Mouse (Mus musculus) kidney, adult 2 months (tissue): ENCODE data around the gene Il1f9. TPM values are rescaled to one million over a fixed set of nuclear protein-coding genes. Genes with fewer than 3 reads are reported as not detected.

Experiments used
- DNase-seq: peaks from one replicate; pipeline ENCODE4 v3.0.0; 2021
- H3K27ac ChIP-seq: fragments of 200-500 bp; 2 replicates; pipeline ENCODE4 v1.5.1; 2012; ENCODE audit warnings: low read depth, low read length, control low read depth, inconsistent platforms; ENCODE audit not compliant: insufficient read depth
- H3K27me3 ChIP-seq: fragments of 200-500 bp; replicated peaks from 2 replicates; pipeline ENCODE4 v1.6.1; 2012; ENCODE audit warnings: mild to moderate bottlenecking, moderate library complexity, low read length, inconsistent platforms; ENCODE audit not compliant: control insufficient read depth, insufficient read depth
- H3K36me3 ChIP-seq: fragments of 200-500 bp; 2 replicates; pipeline ENCODE4 v1.6.1; 2012; ENCODE audit warnings: mild to moderate bottlenecking, moderate library complexity, low read length, inconsistent platforms; ENCODE audit not compliant: control insufficient read depth, insufficient read depth
- H3K4me1 ChIP-seq: fragments of 200-500 bp; 2 replicates; pipeline ENCODE4 v1.6.1; 2011; ENCODE audit warnings: low read length; ENCODE audit not compliant: control insufficient read depth, insufficient read depth
- H3K4me3 ChIP-seq: fragments of 200-500 bp; 2 replicates; pipeline ENCODE4 v1.5.1; 2011; ENCODE audit warnings: mild to moderate bottlenecking, low read depth, low read length, control low read depth; ENCODE audit not compliant: insufficient read depth
- CTCF ChIP-seq: fragments of 200-500 bp; conservative IDR thresholded peaks from 2 replicates; pipeline ENCODE4 v1.5.1; 2011; ENCODE audit warnings: low read depth, mild to moderate bottlenecking, control low read depth, low read length, moderate library complexity, mixed read lengths; ENCODE audit not compliant: insufficient read depth, insufficient read length
- POLR2A ChIP-seq: fragments of 200-500 bp; IDR thresholded peaks from one replicate; pipeline ENCODE4 v1.6.1; 2011; ENCODE audit warnings: low read depth, low read length, control low read depth
- WGBS: fragments of 180-500 bp; shearing (Covaris S2); methylation state at CpG from one replicate; pipeline ENCODE4 v1.1.7; 2018; 5-methylcytosine and 5-hydroxymethylcytosine counted together
- polyA plus RNA-seq: library from polyadenylated mRNA; depleted of rRNA; stranded (reverse); fragments of >200 nt; gene quantifications from 2 replicates; pipeline ENCODE4 v1.2.3, GENCODE M21; 2012; rRNA removed

Gene Il1f9
- polyA plus RNA-seq, 1 experiment: 0.06 TPM

GRCm38 (mm10) chr2:24215118-24215517 is 28.8 kb downstream of the Il1f9 start, which contains the start of gene Il1f6:
Il1f6 (plus strand) TSS chr2:24215418.
- 48% methylated on average over 2 of the region's 2 CpGs for WGBS
- H3K4me3 ChIP-seq: no peak within 1 kb of the TSS
- no peaks in the 10 kb centered on the region for H3K4me1 ChIP-seq
- no peak for DNase-seq
- H3K36me3 ChIP-seq: no peaks in the 10 kb centered on the region
- H3K27me3 ChIP-seq: no peaks in the 10 kb centered on the region
- no peak within 1 kb of the TSS for H3K27ac ChIP-seq
- TF ChIP-seq CTCF (no peak), POLR2A (no peak)

GRCm38 (mm10) chr2:24227191-24227590 is 40.9 kb downstream of the Il1f9 start:
- TF ChIP-seq POLR2A: no peak
- no peak for TF ChIP-seq CTCF
- Histone ChIP-seq H3K4me1 (no peaks in the 10 kb centered on the region), H3K36me3 (no peaks in the 10 kb centered on the region), H3K27me3 (no peaks in the 10 kb centered on the region), H3K27ac (no peak overlapping the region), H3K4me3 (no peak overlapping the region)
- no peak for DNase-seq
- WGBS: 79% methylated on average over 2 of the region's 2 CpGs

Other genes with a start within 250 kb of the Il1f9 start
- gene Hnmt, start 137.1 kb upstream of the Il1f9 start, polyA plus RNA-seq: 3.2 and 5.6 TPM in 2 replicates
- gene Tbpl2, start 89.9 kb upstream of the Il1f9 start, polyA plus RNA-seq: 0.13 TPM in 1 of 2 replicates, not detected in the other
- not detected in 2 replicates for gene Il1f8, start 33.3 kb upstream of the Il1f9 start, polyA plus RNA-seq
- gene Il1f6, start 28.9 kb downstream of the Il1f9 start, polyA plus RNA-seq: not detected in 2 replicates
- 0.65 and 0.88 TPM in 2 replicates for gene Il1f5, start 90.5 kb downstream of the Il1f9 start, polyA plus RNA-seq
- not detected in 2 replicates for gene Il1f10, start 104.7 kb downstream of the Il1f9 start, polyA plus RNA-seq
- gene Il1rn, start 150.4 kb downstream of the Il1f9 start, polyA plus RNA-seq: 0.34 and 0.53 TPM in 2 replicates
- gene Psd4, start 181.1 kb downstream of the Il1f9 start, polyA plus RNA-seq: 1.1 and 3.6 TPM in 2 replicates